Mouse (Mus musculus) cerebral cortex, adult 2 months (tissue): ENCODE results near the gene Asb13.

Experiments used
- WGBS: fragments of 180-500 bp; shearing (Covaris S2); methylation state at CpG from one replicate; pipeline ENCODE4 v1.1.7; 2018; 5-methylcytosine and 5-hydroxymethylcytosine counted together

Asb13 gene

DNA sequence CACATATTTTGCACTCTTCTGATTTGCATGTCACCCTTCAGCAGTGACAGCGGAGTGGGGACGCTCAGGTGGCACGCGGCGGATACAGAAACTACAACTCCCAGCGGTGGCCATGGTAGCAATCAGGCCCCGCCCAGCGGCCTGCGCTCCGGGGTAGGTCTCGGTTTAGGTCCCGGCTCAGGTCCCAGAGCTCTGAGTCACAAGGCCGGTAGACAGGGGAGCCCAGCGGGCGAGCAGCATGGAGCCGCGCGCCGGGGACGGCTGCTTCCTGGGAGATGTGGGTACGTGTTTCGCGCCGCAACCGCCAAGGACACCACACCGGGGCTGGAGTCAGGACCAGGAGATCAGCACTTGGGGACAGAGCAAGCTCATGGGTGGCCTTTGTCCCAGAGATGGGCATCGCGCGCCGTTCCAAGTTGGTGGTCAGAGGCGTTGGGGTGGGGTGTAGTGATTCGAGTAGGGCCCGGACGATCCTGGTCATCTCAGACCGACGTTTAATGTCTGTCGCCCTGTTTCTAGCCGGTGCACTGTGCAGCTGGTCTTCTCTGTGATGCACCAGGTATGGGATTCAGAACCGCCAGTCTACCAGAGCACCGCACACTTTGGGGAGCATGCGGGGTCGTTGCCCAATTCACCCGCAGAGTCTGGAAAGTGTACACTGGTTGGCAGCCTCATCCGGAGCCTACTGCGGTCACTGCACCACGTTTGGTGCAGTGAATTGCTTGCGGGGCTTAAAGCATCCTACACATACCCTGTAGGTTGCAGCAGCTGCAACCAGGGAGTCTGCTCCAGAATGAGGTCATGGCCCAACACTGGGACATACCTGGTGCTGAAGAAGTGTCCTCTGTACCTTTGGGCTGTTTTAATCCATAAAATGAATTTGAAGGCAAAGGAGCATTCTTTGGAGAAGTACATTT, at the start of gene Asb13:
Asb13 (plus strand) TSS at position 138 of the 917 bp plus-strand sequence.
- under 1% methylated on average over 47 of the region's 47 CpGs for WGBS

DNA sequence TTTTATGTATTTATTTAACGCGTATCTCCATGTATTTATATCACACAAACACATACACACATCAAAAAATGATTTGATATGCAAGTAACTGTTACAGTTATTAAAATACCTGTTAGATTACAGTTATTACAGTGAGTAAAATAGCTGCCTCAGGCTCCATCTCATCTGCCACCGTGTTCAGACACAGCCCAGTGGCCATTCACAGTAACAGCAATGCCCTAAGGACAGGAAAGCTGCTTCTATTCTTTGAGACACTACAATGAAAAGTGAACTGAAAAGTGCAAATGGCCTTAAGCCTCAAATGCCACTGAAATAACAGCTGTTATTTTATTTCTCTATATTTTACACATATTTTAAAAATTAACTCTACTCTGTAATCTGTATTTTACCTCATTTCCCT, 43.0 kb upstream of the Asb13 start:
- WGBS = 73% methylated on average over 3 of the region's 3 CpGs

DNA sequence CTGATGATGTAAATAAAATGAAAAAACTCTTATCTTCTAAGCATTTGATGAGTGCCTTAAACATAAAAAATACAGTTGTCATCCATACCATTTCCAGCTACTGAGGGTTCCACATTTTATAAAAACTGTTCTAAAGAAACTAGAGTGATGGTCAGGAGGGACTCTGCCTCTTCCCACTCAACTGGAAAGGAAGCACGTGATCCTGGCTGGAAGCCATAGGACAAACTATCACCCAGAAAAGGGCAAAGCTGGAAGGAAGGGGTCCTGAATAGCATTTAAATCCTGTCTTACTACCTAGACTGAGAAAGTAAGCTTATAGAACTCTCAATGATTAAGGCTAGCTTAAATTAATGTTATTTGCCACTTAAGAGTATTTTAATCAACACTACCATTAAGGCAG, 39.5 kb upstream of the Asb13 start:
- WGBS = 71% methylated on average over 1 of the region's 1 CpGs

DNA sequence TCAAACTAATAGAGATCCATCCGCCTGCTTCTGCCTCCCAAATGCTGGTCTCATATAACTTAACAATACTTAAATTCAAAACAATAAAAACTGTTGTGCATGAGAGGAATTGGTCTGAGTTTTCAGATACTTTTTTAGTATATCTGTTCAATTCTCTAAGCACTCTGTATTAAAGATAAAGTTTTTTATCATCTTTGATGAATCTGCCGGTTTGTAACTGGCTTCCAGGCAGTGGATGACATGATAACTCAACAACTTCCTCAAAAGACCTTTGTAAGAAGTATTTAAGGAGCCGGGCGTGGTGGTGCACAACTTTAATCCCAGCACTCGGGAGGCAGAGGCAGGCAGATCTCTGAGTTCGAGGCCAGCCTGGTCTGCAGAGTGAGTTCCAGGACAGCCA, 37.6 kb upstream of the Asb13 start:
- WGBS = 94% methylated on average over 6 of the region's 6 CpGs

DNA sequence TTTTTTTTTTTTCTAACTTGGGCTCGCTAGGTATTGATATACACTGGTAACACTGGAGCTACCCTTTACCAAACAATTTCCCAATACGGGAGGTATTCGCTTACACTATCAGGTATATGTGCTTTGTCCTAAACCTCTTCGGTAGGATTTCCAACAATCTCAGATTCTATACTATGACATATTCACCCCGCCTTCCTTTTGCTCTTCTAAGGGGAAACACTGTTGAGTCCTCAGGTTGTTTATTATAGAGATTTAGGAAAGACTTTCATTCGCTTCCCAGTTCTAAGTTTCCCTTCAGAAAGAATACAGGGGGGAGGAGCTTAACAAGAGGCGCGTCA, 24.1 kb upstream of the Asb13 start:
- 19% methylated on average over 8 of the region's 8 CpGs for WGBS

DNA sequence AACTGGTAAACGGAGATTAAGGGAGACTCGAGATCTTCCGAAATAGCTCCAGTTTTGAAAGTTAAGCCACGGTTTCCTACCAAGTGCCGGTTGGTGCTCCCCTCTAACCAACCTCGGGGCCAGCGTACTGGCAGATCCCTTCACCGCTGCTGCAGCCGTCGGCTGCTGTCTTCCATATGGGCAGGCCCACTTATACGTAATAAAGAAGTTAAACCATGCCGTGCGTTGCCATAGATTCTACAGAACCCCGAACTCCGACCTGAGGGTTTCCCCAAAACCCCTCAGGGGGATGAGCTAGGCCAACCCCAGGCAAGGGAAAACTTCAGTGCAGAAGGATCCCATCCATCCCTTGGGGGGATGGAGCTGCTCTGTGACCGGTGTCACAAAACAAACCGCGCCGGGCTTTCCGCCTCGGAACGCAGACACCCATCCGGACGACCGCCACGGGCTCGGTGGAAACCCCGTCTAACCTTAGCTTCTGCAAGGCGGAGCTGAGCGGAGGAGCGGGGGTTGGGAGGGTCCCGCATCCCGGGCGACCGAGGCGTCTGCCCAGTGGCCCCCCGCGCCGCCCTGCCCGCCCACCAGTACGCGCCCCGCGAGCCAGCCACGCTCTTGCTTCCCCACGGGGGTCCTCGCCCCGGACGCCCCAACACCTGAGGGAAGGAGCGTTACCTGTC, 23.6 kb upstream of the Asb13 start:
- under 1% methylated on average over 50 of the region's 50 CpGs for WGBS

DNA sequence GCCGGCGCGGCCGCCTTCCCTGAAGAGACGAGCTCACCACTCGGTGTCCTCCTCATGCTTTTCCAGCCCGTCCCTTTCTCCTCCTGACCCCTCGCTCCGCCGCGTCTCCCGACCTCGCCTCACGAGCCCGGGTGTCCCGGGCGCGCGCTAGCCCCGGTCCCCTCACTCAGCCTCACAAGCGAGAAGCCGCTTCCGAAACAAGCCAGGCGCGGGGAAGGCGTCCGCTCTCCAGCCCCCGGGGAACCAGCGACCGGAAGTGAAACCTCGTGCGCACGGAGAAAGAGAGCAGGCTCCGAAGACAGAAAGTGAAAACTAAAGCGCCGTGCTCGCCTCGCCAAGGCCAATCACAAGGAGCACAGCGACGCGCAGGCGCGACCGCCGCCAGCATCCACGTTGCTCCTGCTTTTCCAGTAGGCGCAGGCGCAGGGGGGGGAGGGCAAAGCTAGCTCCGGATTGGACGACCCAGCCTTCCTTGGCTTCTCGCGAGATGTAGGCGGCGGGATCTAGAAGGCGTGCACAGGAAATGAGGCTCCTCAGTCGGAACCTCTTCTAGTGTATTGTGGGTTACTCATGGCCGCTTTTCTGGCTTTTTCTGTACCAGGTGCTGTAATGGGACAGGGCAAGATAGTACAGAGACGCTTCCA, 22.9 kb upstream of the Asb13 start, which contains the start of gene Fam208b:
Fam208b (minus strand) TSS at position 314 of the 644 bp plus-strand sequence.
- under 1% methylated on average over 58 of the region's 58 CpGs for WGBS

DNA sequence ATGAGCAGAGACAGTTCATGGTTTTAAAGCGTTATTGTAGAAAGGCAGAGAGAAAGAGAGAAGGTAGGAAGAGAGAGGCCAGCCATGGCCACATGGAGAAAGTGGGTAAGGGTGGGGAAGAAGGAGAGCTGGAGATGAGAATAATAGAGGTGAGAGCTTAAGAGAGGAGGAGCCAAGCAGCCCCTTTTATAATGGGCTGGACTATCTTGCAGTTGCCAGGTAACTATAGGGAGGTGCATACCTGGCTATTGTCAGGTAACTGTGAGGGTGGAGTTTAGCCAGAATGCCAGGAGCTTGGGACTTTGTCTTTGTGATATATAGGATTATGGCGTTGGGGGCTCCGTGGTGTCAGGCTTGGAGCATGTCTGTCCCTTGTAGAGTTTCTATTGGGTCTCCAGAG, 6.7 kb upstream of the Asb13 start:
- WGBS = 70% methylated on average over 3 of the region's 3 CpGs

DNA sequence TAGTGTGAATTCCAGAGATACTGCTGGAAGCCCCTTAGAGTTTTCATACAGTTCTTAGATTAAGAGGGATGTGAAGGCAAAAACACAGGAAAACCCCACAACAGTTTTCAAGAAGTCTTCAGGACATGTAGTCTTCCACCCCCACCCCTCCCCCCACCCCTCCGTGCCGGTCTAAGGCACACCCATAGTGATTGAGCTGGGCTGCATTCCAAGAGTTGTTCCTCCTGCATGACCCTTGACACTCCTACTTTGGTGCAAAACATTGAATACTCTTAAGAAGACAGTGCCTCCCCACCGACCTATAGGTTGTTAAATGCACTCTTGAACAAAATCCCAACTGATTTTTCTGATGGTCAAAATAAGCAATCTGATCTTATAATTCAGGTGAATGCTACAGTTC, 5.7 kb upstream of the Asb13 start:
- WGBS = 37% methylated on average over 3 of the region's 3 CpGs

DNA sequence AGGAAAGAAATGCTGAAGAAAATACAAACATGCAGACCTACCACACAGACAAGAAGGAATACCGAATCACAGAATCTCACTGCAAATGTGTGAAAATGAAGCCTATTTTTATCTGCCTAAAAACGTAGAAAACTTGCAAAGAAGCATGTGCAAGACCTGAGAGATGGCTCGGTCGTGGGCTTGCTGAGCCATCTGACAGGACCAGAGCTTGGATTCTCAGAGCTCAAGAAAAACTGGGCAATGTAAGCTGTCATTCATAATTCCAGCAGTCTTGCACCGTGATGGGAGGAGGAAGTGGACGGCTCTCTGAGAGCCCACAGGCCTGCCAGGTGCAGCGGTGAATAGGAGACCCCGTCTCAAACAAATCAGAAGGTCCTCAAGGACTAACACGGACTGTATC, 1.3 kb upstream of the Asb13 start:
- WGBS = 64% methylated on average over 9 of the region's 9 CpGs

DNA sequence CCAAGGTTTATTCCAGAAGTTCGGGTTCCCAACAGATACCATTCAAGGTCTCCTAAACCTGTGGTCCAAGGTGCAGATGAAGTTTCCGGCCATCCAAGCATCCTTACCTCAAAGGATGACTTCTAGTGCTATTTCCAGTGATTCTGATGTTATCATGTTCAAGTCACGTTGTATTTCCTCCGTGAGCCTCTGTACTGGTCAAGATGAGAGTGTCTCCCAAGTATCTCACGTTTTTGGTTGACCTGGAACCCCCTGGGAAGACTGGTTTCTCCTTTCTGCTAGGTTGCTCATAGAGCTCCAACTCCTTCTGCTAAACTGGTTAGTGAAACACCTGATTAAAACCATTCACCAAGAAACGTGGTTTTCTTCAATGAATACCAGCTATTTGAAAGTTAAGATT, 701 bp upstream of the Asb13 start:
- WGBS = 40% methylated on average over 6 of the region's 6 CpGs

DNA sequence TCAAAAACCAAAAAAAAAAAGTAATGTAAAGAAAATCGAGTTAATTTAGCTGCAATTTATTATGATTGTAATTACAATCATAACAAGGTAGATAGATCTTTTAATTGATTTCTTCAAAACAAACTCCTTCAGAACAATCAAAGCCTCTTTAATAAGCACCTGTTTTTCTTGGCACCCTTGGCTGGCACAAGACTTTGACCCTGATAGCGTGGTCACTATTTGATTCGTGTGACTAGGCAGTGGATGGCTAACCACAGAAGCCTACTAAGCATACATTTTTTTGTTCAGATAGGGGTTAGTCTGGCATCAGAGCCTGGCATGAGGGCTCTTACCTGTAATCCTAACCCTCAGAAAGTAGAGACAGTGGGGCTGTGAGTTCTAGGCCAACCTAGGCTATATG, 1.2 kb downstream of the Asb13 start:
- 79% methylated on average over 3 of the region's 3 CpGs for WGBS

DNA sequence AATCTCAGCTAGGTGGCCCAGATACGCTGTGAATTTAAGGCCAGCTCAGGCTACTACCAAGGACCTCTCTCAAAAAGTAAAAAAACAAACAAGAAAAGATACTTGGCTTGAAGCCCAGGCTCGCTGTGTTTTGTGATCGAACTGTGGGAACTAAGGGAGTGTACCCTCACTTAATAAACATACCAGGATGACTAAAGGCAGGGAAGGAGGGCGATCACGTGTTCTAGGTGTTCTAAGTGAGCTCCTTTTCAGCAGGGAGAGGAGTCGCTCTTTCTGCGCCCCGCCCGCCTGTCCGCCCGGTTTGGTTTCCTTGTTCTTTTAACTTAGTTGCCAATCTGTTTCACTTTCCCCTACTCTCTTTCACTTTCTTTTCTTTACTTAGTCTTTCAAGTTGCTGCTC, 3.0 kb downstream of the Asb13 start:
- WGBS = 54% methylated on average over 11 of the region's 11 CpGs

DNA sequence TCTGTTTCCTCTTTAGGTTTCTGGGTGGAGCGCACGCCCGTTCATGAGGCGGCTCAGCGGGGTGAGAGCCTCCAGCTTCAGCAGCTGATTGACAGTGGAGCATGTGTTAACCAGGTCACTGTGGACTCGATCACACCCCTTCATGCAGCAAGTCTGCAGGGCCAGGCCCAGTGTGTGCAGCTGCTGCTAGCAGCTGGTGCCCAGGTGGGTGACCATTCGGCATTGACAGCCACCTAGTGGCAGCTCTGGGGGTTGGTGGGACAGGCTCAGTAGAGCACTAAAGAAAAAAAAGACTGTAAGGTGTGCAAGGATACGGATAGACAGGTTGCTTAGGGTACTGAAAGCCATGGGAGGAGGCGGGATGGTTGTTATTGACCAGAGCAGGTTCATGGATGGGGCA, 8.2 kb downstream of the Asb13 start:
- 82% methylated on average over 9 of the region's 9 CpGs for WGBS

DNA sequence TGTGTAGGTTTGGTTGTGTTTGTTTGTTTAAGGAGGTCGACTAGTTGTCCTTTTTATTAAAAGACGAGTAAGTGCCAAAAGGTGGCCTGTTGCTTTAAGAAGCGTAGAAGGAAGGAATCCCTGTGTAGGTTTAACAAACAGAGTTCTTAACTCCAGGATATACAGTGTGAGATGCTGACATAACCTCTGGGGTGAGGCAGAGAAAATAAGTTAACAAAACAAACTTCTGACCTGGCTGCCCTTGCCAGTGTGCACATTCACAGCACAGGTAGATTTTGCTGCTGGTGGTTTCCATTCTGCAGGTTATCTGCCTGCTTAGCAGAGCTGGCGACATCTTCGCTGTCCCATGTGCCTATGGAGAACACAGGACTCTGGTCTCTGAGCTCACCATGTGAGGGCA, 8.7 kb downstream of the Asb13 start:
- WGBS = 87% methylated on average over 5 of the region's 5 CpGs

DNA sequence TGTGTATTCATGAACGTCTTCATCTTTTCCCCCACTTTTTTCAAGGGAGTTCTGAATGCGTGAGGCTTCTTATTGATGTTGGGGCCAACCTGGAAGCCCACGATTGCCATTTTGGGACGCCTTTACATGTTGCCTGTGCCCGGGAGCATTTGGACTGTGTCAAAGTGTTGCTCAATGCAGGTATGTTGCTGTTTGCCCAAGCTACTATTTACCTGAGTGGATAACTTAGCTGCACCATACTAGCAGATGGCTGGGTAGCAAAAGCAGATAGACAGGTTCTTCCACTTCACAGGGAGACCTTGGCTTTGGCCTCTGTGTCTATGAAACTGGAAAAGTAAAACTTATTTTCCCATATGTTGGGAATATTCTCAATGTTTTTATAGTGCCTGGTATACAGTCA, 11.0 kb downstream of the Asb13 start:
- WGBS = 94% methylated on average over 5 of the region's 5 CpGs

DNA sequence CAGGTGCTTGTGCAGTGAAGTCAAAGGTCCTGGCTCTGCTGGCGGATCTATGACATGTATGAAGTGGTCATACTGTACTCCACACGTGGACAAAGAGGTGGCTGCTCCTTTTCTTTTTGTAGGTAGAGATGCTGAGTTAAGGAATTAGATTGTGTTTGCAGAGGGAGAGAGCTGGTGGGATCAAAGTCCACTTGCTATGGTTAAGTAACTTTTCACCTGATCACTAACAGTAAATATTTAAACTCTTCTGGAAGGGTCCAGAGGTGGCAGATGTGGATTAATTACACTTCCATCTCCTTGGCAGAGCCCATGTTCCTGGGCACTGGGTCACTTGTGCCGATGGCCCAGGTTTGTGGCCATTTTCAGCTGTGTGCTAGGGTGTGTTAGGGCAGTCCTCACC, 12.1 kb downstream of the Asb13 start:
- WGBS = 89% methylated on average over 3 of the region's 3 CpGs

DNA sequence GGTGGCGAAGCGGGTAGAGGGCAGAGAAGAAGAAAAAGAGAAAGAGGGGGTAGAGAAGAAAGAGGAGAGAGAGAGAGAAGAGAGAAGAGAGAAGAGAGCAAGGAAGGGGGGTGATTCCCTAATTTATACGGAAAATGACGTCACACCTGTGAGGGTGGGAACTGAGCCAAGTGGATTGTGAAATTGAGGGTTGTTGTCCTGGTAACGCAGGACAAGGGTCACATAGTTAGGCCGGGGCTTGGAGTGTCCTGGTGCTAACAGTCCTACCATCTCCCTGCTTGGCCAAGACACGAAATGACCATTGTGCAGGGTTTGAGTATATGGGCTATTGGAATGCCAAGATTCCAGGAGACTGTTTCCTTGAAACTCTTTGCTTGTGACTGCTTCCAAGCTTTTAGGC, 12.7 kb downstream of the Asb13 start:
- 83% methylated on average over 7 of the region's 7 CpGs for WGBS

DNA sequence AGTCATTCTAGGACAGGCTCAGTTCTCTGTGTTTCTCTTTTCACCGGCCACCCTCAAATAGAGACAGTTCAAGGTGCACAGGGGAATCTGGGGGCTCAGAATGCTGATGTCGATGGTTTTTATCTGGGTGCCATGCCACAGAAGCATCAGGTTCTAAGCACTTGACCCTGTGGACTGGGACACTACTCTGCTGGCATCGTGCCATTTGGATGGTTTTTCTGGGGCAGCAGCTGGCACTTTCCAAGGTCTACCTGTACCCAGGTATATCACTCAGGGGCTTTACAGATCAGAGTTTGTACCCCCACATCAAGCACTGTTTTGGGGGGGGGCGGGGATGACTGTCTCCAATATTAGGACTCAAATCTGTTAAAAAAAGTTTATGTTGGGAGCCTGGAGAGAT, 16.7 kb downstream of the Asb13 start:
- 94% methylated on average over 4 of the region's 4 CpGs for WGBS

DNA sequence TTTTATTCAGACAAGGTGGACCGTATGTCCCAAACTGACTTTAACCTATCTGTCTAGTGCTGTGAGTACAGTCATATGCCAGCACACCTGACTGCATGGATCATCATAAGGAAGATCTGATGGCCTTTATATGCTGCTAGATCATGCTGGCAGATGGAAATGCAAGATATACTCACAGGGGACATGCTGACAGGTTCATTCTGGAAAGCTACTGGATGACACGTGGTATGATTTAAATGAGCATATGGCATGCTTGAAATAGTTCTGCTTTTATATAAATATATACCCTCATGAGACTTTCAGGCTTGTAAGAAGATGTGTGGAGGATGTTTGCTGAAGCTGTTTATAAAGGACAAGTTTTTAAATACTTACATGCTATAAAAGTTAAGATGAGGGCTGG, 20.6 kb downstream of the Asb13 start:
- 46% methylated on average over 2 of the region's 2 CpGs for WGBS

DNA sequence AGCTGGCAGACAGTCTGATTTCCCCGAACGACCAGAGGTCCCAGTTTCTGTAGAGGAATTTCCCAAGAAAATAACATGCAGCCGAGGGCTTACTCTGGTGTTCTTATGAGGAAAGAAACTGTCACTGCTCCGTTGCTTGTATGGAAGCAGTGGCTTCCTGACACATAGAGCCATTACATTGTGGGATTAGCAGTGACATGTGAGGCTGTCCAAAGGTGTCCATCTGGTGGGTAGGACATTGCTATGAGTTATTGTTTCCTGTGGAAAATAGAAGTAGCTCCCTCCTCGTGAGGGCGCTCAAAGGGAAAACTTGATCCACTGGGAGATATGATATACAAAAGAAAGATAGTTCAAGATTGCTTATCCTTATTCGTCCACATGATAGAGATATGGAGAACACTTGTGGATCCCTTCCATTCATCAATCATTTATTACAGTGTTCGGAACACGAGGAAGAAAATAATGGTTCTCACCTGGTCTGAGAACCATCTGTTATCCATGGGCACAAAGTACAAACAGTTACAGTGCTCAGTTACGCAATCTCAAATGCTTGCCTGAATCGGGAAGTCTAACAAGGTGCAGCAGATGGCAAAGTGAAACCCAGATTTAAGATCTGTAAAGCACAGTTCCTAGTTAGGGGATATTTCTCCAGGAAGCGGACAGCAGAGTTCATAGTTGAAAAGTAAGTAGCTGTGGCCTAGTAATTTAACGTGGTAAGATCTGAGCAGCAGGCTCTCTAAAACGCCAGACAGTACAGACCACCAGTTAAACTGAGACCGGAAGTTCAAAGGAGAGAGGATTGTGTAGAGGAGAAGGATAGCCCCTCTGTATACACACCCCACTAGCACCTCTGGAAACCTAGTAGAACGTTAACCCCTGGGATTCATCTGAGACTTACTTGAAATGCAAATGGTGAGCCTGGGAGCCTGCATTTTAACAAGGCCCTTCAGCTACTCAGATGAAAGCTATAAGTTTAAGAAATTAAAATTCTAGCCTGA, 25.6 kb downstream of the Asb13 start:
- 62% methylated on average over 16 of the region's 16 CpGs for WGBS

DNA sequence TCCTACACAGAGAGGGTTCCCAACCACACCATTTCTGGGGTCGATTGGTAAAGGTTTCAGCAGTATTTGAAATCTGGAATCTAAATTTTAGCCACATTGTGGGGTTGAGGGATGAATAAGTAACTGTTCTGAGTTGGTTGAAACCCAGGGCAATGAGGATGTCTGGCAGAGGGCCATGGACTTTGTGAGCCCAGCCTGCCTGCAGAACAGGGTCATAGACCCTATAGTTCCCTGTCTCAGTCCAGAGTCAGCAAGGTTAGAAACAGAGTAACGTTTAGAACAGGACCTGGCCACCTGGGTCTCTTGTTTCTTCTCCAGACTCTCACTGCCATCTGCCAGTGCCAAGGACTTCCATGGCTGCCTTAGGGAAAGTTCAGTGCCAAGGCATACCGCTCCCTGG, 30.4 kb downstream of the Asb13 start:
- 79% methylated on average over 3 of the region's 3 CpGs for WGBS
